Mouse (Mus musculus): ENCODE data around the gene Stat5a.

- TF ChIP-seq CTCF (IDR thresholded peaks at IDR 0.05; ENCODE audit: low read depth) (no peak), EP300 (IDR thresholded peaks at IDR 0.05; ENCODE audit: low read depth) (no peak)
Measured at GRCm38 (mm10) chr11:100888348-100888820, 29.2 kb downstream of the Stat5a start.
